Mouse (Mus musculus) megakaryocyte-erythroid progenitor cell, adult 5-6 weeks (primary cell): ENCODE measurements around the gene Ralbp1. TPM values are rescaled to one million over a fixed set of nuclear protein-coding genes. Genes with fewer than 3 reads are reported as not detected.
A peak's percentile ranks its signal among the peaks of the same experiment; 100 is the strongest.

Experiments
- ATAC-seq: replicated peaks from 2 replicates; pipeline ENCODE4 v1.8.0; 2016; ENCODE audit warnings: mild to moderate bottlenecking, inconsistent platforms; ENCODE audit not compliant: severe bottlenecking, poor library complexity, low FRiP score, low TSS enrichment
- total RNA-seq, 2 experiments: library from RNA; stranded (forward) in 1 of 2; stranded (reverse) in 1 of 2; fragments of 200-1000, 215-1000 nt in 1 of 2; fragments of >200 nt in 1 of 2; fragmentation: Nextera tagmentation in 1 of 2; gene quantifications; 2 replicates each; pipeline ENCODE4 v1.2.3; 2014 to 2017

The Ralbp1 gene
- total RNA-seq, 2 experiments from 2014 or later: 37.8 to 85.0 TPM

DNA sequence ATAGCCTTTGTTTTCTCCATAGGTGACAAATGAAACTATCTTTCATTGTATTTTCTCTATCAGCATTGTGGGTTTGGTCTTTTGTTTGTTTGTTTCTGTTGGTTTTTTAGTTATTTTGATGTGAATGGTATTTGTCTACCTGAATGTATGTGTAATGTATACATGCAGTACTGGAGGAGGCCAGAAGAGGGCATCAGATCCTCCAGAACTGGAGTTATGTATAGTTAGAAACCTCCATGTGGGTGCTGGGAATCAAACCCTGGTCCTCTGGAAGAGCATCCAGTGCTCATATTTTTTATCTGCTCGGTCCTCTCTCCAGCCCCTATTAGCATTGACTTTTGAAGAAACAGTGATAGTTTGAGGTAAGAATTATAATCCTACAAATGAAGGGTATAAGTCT, 17.4 kb upstream of the Ralbp1 start:
- no peak for ATAC-seq

DNA sequence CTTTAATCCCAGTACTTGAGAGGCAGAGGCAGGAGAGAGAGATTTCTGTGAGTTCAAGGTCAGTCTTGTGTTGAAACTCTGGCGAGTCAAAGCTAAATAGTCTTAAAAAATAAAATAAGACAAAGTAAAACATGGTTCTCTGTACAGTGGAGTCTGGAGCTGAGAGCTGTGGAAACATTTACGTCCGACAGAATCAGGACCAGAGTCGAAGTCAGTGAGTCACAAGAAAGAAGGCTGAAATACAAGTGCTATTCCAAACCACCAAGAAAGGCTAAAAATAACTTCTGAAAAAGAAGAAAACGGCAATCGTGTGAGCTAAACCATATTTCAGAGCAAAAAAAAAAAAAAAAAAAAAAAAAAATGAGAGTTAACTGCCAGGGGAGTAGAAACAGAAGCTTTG, 16.7 kb upstream of the Ralbp1 start:
- no peak for ATAC-seq

DNA sequence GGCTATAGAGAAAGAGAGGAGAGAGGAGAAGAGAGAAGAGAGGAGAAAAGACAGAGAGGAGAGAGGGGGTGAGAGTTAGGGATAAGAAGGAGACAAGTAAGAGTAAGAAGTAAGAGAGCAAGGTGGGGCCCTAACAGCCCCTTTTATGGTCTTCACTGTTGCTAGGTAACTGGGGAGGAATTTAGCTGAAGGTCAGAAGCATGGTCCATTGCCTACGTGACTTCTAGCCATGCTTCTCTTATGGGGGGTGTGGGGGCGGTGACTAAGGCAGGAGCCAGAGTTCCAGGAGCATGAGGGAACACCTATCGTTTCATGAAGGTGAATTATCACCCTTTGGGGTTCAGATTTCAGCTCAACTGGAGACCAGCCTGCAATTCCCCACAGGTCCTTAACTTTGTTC, 10.4 kb upstream of the Ralbp1 start:
- no peak for ATAC-seq

DNA sequence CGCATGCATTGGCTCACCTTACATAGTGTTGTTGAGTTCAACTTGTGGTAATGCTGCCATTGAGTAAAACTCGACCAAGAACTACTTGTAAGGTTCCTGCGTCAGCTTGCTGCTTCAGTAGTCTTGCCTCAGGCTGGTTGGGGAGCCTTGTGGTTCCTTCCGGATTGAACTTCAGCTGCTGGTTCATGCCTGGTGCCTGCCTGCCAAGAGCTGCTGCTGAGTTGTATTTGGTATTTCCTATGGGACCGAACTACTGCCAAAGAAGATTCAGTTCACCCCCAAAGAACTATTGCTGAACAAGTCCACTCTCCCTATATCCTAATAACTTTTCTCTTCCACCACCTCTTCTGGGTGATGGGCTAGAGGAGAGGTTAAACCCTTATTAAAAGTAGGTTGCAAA, 3.9 kb upstream of the Ralbp1 start:
- no peak for ATAC-seq

DNA sequence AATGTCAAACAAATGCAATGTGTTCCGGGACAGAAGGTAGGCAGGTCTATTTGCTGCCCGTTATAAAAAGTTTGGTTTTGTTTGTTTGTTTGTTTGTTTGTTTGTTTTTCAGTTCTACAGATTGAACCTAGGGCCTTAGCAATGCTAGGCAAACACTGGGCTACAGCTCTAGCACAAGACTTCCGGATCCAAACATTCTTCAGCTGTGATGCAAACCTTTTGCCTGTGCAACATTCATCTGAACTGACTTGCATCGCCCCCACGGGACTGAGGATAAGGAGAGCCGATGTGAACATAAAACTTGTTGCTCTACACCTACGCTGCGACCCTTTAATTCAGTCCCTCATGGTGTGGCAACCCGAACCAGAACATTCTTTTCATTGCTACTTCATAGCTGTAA, 973 bp upstream of the Ralbp1 start:
- no peak for ATAC-seq

DNA sequence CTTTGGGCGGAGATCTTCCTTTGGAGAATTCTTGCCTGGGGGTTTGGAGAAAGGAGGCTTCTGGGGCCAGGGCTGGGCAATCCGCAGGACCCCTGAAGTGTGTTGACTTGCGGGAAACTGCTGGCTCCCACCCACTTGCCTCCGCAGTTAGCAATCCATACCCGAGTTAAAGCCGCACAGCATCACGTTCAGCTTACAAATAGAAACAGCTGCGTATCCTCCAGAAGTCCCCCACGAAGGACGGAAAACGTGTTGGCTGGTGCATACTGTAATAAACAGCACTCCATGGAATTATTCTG, 251 bp downstream of the Ralbp1 start:
- ATAC-seq: no peak

DNA sequence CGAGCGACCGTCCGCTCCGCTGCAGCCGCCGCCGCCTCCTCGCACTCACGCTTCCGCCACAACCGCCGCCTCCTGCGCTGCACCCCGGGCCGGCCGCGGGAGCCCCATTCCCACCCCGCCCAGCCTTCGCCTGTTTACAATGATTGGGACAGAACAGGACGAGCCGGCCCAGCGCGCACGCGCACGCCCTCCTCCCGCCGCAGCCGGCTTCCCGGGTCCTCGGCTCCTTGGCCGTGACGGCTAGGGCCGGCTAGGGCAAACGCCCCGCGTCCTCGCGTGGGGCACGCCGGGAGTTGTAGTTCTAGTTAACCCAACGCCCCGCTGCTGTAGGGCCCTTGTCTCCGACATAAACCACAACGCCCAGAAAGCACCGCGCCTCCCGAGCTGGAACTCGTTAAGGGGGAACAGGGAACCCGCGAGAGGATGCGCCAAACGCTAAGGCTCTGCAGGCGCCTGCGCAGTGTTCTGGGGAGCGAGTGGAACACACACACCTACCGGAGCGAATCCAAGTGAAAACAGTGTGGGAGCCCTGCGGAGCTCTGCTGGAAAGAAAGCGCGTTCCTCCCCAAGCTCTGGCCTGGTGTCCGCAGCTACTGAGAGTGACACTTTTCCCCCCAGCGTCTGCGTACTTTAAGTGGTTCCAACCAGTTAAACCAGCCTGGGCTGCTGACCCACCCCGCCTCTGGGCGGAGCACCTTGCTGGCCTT, 754 bp downstream of the Ralbp1 start:
- ATAC-seq: peak; percentile 94

DNA sequence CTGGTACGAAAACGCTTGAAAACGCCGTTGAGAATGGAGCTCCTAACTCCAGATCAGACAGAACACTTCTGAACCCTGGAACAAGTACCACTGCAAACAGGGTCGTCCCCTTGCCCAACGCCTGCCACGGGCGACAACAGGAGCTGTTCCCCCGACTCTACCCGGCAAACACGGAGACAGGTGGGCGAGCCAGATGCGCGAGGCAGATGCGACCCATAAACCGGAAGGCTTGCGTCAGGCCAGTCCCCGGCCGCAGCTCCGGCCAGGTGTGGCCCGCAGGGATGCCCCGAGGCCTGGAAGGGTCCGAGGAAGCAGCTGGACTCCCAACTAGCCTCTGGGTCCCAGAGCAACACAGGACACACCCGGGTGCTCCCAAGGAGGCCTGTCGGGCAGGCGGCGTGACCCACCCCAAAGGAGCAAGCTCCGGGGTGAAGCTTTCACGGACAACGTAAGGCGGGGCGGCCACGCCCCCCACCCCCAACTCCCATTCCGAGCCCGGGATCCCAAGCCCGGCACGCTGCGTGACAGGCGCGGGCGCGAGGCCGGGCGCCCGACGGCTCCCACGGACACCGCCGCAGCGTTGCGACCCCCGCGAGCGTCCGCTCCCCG, 1.4 kb downstream of the Ralbp1 start:
- ATAC-seq: 0 out of 2 replicates have a peak, but pooled peaks have one; percentile 6

DNA sequence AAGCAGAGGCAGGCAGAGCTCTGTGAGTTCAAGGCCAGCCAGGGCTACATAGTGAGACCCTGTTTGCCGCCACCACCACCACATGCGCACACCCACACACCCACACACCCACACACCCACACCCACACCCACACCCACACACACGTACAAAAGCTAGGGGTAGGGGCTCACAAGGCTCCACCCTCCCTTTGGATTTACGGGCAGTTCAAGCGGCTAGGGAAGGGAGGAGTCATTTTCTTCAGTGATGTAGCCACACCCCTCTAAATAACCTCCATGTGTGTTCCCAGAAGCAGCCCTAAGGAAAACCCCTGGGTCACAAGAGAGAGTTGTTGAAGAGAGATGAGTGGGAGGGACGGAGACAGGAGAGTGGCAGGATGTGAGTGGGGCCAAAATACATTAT, 8.6 kb downstream of the Ralbp1 start:
- no peak for ATAC-seq

DNA sequence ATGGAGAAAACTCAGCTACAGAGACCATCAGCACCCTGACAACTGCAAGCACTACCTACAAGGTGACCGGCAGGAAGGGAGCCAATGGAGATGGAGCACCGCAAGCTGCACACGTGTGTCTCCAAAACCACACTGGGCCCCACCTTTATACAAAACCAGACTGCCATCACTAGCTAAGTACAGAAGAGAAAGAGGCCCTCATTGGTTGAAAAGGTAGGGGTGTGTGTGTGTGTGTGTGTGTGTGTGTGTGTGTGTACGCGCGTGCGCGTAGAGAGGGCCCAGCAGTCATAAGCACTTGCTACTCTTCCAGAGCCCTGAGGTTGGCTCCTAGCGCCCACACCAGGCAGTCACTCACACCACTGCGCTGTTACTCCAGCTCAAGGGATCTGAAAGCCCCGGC, 11.8 kb downstream of the Ralbp1 start:
- no peak for ATAC-seq

DNA sequence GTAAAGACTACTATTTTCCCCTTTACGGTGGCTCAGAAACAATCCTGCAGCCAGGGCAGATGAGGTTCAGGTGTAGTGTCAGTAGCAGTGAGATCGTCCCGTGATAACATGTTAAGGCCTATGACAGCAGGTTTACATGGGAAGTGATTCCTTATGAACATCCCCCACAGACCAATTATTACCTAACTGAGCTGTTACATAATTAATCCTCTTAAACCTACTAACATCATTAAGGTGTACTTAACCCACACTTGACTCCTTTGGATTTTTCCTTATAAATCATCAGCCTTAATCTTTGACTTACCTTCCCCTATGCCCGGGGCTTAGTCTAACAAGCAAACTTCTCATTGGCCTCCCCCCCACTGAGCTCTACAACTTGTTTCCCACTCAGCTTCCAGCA, 12.4 kb downstream of the Ralbp1 start:
- ATAC-seq: no peak

DNA sequence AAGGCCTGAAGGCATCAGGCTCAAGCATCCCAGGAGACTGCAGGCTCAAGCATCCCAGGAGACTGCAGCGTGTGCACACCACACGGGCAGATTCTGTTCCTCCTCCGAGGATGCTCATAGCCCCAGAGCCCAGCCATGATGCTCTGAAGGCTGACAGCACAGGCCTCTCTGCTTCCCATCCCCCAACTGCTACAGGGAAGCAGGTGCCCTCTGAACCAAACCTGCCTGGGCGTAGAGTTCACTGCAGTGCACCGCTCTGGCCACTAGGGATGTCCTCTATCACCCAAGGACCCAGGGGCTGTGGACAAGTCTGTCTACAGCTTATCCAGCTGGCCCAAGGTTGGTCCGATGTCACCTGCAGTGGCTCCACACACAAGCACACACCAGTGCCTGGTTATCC, 12.9 kb downstream of the Ralbp1 start:
- ATAC-seq: peak; percentile 85

DNA sequence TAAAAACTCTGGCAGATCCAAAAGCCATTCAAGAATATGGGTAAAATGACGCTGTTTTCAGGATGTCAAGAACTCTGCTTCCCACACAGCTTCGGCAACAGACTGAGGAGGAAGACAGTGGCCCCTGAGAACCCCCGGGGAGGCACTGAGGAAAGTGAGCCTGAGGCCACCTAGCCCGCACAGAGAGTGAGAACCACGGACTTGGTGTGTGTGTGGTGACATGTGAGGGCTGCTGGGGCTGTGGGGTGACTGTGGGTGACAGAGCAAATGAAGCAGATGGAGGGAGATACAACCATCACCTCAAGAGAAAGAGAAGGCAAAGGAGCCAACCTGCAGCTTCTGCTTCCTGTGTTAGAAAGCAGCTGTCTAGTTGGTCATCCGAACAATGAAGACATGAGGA, 13.5 kb downstream of the Ralbp1 start:
- no peak for ATAC-seq

DNA sequence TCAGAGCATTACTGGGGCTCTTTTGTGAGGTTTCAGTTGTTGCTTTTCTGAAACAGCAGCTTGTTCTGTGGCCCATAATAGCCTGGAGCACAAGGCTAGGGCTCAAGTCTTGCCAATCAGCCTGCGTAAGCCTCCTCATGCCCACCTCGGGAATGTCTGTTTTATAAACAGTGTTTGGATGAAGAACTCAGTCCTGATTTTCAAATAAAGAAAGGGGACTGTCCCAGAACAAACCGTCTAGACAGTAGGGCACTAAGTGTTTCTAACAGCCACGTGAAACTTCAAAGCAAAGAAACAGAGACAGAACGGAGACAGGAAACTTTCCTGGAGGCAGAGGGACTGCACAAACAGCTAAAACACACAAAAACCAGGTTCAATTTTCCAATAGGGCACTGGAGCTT, 14.0 kb downstream of the Ralbp1 start:
- no peak for ATAC-seq

DNA sequence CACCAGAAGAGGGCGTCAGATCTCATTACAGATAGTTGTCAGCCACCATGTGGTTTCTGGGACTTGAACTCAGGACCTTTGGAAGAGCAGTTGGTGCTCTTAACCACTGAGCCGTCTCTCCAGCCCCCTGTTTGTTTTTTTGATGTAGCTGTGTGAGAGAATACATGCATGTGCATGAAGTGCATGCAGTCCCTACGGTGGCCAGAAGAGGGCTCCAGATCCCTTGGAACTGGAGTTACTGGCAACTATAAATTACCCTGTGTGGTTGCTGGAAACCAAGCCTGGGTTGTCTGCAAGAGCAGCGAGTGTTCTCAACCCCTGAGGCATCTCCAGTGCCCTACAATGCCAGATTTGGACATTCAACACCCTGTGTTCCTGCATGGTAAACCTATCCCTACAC, 15.5 kb downstream of the Ralbp1 start:
- peak; percentile 67 for ATAC-seq

DNA sequence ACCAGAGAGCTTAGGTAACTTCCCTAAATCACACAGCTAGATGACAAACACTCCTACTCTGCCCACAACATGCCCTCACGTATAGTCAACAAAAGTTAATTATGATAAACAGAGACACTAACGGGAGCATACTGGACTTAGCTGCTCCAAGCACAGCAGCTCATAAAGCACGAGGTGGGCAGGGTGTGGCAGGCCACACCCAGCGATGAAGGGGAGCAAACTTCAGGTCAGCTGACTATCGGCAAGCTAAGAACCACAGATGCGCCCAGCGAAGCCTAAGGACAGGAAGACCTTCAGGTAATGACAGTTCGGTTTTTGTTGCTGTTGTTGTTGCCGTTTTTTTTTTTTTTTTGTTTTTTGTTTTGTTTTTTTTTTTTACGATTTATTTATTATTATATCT, 15.9 kb downstream of the Ralbp1 start:
- ATAC-seq: no peak

DNA sequence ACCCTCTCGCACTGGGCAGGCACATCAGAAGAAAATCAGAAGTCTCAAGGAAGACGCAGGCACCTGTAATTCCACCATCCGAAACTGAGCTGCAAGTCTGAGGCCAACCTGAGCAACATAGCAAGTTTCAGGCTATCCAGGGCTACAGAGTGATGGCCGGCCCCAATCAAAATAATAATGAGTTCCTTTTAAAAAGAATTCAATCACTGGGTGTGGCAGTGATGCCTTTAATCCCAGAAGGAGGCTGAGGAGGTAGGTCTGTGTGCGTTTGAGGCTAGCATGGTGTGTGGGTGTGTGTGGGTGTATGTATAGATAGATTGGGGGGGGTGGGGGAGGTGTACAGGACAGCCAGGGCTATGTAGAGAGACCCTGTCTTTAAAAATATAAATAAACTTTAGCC, 17.6 kb downstream of the Ralbp1 start:
- ATAC-seq: no peak

DNA sequence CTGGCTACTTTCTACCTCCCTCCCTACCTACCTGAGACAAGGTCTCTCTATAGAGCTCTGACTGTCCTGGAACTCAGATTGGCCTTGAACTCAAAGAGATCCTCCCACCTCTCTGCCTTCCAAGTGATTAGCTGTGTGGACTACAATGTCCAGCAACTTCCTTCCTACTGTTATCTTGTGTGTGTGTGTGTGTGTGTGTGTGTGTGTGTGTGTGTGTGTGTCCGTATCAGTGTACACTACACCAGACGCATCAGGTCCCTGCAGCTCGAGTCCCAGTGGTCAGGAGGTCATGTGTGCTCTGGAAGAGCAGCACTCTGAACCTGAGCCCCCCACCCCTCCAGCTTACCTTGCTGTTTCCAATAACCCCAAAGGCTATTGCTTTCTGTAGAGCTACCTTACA, 19.4 kb downstream of the Ralbp1 start:
- no peak for ATAC-seq

DNA sequence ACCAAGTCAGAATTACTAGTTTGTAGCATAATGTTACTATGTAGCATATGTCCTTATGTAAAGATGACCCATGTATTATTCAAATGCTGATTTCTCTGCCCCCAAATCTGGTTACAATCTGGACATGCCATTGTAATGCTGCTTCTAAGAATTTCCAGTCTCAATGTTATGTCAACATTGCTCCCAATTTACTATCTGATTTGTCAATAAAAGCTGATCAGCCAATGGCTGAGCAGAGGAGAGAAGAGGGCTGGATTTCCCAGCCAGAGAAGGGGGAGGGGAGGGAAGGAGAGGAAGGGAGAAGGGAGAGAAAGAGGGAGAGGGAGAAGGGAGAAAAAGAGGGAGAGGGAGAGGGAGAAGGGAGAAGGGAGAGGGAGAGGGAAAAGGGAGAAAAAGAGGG, 20.3 kb downstream of the Ralbp1 start:
- ATAC-seq: no peak

DNA sequence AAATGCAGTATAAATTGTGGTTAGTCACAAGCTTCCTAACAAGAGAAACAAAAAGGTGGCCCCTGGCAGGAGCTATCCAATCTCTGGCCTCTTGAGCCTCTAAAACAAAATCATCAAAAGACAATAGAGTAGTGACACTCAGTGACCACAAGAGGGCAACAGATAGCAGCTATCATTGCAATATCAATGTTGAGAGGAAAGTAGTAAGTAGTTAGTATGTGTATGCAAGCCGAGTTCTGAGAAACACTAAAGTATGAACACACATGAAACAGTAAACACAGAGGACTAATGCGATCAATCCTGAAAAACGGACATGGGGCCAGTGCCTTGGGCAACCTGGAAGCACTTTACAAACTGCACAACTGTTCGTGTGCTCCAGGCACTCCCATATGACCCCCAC, 20.9 kb downstream of the Ralbp1 start:
- ATAC-seq: peak; percentile 78

DNA sequence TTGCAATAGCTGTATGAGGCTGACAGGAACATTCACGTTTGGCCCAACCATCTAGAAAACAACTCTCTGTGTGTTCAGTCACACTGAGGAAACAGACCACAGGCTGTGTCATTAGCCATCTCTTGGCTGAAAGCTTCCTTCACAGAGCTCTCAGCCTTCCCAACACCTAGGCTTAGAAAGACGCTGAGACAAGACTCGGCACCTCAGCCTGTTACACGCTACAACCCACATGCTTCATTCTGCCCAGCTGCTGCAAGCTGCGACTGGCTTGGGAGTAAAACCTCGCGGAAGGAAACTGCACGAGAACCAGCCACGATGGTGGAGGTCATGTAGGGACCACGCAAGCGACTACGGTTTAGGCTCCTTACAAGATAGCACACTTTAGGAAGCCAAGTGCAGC, 21.8 kb downstream of the Ralbp1 start:
- no peak for ATAC-seq

DNA sequence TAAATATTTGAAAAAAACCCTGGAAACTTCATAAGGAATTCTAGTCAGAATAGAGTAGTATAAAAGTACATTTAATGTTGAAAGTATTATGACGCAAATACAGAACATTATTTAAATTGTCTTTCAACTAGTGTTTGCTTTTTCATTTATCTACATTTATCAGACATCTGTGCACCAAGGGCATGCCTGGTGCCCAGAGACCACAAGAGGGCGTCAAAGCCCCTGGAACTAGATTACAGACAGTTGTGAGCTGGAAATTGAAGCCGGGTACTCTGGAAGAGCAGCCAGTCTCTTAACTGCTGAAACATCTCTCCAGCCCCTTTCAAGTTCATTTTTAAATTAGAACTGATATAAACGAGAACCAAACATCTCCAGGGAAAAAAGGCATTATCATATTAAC, 23.0 kb downstream of the Ralbp1 start:
- ATAC-seq: peak; percentile 58
